Mouse (Mus musculus): ENCODE measurements around the gene Tmem198.

The Tmem198 gene

DNA sequence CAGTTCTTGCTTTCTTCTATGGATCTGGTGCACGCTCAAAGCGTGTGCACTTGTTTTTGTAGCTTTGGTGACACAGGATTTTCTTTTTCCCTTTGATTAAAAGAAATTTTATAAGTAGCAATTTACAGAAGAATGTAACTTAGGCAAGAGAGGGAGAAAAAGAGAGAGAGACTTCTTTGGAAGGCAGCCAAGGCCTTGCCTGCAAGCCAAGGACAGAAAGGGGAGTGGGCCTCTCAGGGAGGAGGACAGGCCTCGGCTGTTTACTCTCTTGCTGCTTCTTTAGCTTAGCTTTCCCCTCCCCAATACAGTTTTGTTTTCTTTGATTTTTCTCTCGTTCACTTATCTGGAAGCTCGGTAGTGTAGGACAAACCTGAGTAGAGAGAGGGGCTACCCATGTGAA, 40.2 kb downstream of the Tmem198 start:
- peak; percentile 21 for DNase-seq

DNA sequence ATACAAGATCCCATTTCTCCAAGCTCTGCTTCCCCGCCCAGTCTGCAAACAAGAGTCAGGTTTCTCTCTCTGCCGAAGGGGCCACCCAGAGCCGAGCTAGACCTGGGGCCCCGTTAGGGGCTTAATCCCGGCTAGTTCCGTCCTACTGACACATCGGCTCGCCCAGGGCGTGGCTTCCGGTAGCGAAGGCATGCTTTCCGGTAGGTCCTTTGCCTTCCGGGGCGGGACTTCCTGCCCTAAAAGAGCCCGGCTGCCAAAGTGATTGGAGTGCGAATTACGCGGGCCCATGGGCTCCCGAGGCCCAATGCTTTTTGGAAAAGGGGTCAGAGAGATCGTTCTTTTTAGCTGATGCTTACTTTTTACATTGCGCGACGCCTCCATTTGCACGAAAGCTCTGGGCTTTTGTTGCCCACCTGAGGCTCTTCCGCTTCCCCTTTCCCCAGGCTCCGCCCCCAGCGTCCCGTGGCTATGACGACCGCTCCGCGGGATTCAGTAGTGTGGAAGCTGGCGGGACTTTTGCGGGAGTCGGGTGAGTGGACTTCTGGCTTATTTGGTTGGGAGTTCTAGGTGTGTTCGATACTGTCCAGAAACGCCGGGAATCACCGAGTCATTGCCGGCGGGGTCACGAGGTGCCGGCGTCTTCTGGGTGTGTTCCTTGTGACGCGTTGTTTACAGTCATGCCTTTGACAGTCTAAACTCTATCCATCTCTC, 42.1 kb downstream of the Tmem198 start, which contains the start of gene Stk11ip:
Stk11ip (plus strand) TSS at position 209 of the 711 bp plus-strand sequence.
- DNase-seq: peak; percentile 97

DNA sequence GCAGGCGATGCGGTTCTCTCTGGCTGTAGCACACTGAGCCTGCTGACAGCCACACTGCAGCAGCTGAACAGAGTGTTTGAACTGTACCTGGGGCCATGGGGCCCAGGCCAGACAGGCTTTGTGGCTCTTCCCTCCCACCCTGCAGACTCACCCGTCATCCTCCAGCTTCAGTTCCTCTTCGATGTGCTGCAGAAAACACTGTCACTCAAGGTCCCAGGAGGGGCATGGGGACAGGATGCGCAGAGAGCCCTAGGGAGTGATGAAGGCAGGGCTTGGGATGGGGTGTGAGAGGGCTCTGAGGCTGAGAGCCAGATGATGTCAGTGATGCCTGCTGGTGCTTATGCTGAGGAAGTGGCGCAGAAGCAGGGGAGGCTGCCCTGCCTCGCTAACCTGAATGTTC, 45.3 kb downstream of the Tmem198 start:
- DNase-seq: peak; percentile 39

DNA sequence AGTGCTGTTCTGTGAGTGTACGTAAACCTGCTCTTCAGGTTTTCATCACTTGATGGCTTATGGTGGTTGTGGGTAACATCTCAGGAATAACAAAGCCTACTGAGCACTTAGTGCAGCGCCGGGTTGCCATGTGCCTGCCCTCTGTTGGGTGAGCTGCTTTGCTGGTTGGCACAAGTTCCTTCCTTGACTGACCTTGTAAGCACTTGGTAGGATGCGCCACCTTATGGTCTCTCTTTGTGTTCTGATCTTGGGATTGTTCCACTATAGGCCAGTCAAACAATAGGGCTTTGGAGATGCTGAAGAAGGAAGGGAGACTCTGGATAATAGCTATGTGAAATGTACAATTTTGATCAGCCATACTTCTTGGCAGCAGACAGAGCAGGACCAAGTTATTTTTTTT, 51.2 kb downstream of the Tmem198 start:
- no peak for DNase-seq

DNA sequence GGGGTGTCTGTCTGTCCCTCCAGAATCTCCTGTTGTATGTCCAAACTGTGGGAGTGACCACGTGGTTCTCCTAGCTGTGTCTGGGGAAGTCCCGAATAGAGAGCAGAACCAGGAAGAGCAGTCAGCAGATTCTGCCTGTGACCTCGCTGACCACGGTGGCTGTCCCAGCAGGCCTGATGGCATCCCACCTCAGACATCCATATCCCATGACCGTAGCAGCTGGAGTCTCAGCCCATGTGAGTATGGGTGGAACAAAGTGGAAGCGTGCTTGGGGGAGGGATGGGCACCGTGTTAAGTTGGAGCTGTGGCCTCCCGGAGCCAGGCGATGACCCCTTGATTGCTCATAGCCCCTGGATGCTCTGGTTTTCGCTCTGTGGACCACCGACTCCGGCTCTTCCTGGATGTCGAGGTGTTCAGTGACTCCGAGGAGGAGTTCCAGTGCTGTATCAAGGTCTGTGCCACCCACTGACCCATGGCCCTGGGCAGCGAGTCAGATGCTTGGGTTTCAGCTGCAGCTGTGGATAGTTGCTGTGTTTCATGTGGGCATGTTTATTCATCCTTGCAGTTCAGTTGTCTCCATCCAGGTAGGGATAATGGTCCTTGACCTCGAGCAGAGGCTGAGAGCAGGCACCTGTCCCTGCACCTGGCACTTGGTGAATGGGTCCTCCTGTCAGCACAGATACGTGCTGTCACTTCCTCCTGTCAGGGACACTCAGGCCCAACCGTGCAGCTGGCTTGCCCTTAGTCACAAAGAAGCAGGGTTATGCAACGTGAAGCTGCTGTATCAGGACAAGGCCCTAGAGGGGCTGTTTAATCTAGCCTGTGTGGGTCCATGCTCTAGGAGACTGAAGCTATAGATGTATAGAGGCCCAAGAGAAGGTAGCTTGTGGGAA, 53.2 kb downstream of the Tmem198 start:
- DNase-seq: no peak

DNA sequence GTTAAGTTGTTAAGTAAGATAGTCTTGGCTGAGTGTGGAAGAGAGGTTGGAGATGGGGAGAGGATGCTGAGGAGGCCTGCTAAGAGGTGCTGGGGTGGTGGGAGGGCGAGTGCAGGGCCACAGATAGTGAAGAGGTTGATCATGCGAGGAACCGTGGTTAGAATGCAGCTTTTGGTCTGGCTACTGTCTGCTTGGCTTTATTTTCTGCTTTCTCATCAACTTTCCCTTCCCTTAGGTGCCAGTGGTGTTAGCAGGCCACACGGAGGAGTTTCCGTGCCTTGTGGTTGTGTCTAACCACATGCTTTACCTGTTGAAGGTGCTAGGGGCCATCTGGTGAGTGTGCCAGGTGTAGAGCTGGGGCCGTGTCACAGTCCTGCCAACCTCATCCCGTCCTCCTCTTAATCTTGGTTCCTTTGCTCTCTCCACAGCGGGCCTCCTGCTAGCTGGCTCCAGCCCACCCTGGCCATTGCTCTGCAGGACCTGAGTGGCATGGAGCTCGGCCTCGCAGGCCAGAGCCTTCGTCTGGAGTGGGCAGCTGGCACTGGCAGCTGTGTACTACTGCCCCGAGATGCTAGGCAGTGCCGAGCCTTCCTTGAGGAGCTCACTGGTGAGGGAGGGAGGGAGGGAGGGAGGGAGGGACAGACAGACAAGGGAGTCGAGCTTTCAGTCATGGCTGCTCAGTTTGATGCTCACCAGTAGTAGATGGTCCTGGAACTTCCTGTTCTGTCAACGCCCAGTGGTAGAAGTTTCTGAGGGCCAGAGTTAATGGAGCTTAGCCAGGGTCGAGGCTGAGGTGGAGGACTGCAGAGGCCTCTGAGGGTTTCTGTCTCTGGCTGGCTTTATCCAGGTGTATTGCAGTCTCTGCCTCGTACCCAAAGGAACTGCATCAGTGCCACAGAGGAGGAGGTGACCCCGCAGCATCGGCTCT, 54.3 kb downstream of the Tmem198 start:
- no peak for DNase-seq
